Mouse (Mus musculus) myocyte (in vitro differentiated cells): ENCODE results near the gene Arhgef17.

Source experiments
- CEBPB ChIP-seq: IDR thresholded peaks from 2 replicates; pipeline ENCODE4 v1.6.1; 2011; ENCODE audit warnings: mild to moderate bottlenecking, moderate library complexity; ENCODE audit not compliant: poor library complexity, insufficient read depth, severe bottlenecking
- E2F4 ChIP-seq: IDR thresholded peaks from one replicate; pipeline ENCODE4 v1.6.1; 2011; ENCODE audit warnings: mild to moderate bottlenecking, control low read depth, moderate library complexity; ENCODE audit not compliant: insufficient read depth
- MAX ChIP-seq: IDR thresholded peaks from one replicate; pipeline ENCODE4 v1.6.1; 2011; ENCODE audit warnings: low read depth, mild to moderate bottlenecking, control low read depth
- MYOG ChIP-seq, 3 experiments: IDR thresholded peaks; one replicate each; pipeline ENCODE4 v1.6.1; 2011; ENCODE audit warnings: control low read depth in 2 of 3, low read depth in 2 of 3, mild to moderate bottlenecking in 2 of 3; ENCODE audit not compliant: insufficient read length in 2 of 3, control insufficient read depth in 1 of 3, insufficient read depth in 1 of 3
- POLR2A ChIP-seq: IDR thresholded peaks from one replicate; pipeline ENCODE4 v1.6.1; 2011; ENCODE audit warnings: low read depth, mild to moderate bottlenecking, control low read depth, moderate library complexity; ENCODE audit not compliant: insufficient read length
- POLR2AphosphoS2 ChIP-seq: IDR thresholded peaks from one replicate; pipeline ENCODE4 v1.6.1; 2011; ENCODE audit warnings: low read depth, control low read depth; ENCODE audit not compliant: insufficient read length
- USF1 ChIP-seq: IDR thresholded peaks from one replicate; pipeline ENCODE4 v1.6.1; 2011; ENCODE audit warnings: low read depth, mild to moderate bottlenecking, control low read depth, moderate library complexity

DNA sequence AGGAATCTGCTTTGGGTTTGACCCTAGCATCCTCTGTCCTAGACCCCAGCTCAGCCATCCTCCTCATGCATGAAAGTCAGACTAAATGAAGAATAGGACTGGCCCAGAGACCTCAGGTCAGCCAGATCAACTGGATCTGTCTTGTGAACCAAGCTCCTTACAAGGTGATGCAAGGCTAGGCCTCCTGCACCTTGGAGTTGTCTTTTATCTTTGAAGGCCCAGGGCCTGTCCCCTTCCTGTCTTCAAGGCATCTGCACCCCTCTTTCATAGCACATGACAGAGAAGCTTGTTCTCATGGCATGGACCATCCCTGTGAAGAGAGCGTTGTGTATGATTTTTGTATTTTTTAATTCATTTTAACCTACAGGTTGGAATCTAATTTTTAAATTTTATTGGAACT, 91.0 kb downstream of the Arhgef17 start:
- TF ChIP-seq POLR2A: no peak
- TF ChIP-seq USF1: no peak
- TF ChIP-seq POLR2AphosphoS2: no peak
- no peak for TF ChIP-seq MYOG (IDR thresholded peaks at IDR 0.05; ENCODE audit: control insufficient read depth in 1 of 3, insufficient read depth in 1 of 3, insufficient read length in 2 of 3, low read depth in 2 of 3)
- no peak for TF ChIP-seq MAX
- TF ChIP-seq E2F4: no peak
- TF ChIP-seq CEBPB: no peak
